Mouse (Mus musculus): ENCODE measurements at regions not wholly inside any gene's neighbourhood (a gene's known extent, or its start where the extent isn't known, plus 50 kb on each side); places are given as distances from the start of the nearest gene placed in this dataset.
A peak's percentile ranks its signal among the peaks of the same experiment; 100 is the strongest.

DNA sequence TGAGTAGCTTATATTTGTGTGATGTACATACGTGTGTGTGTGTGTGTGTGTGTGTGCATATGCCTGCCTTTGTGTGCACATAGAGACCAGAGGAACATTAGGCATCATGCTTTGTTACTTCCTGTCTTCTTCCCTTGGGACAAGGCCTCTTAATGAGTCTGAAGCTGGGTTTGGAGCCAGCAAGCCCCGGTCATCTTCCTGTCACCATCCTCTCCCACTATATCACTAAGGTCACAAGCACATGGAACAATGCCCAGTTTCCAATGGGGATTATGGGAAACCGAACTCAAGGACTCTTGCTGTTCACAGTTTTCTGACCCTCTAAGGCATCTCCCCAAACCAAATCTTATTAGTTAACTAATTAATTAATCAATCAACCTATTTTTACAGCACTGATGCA is 60.7 kb upstream of the Map4k3 start:
- DNase-seq = peak; percentile 34

DNA sequence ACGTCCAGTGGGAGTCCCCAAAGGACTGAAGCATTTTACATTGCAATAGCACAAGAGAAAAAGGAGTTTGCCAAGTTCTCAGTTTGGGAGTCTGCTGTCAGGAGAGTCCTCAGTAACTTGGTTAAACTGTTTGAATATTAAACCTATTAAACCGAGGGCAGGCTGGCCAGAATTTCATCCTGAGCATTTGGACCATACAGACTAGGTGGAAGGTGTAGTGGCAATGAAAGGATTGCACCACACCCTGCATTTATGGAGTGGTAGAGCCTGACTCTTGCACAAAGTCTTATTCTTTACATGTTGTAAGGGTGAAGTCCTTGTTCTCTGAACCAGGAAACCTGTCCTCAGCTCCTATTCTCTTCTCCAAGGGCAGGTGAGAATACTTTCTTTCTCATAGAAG is 58.6 kb upstream of the Map4k3 start:
- DNase-seq = peak; percentile 86

- peak; percentile 57 for DNase-seq
Observed at GRCm38 (mm10) chr17:80786061-80786851, 58.0 kb upstream of the Map4k3 start.

DNA sequence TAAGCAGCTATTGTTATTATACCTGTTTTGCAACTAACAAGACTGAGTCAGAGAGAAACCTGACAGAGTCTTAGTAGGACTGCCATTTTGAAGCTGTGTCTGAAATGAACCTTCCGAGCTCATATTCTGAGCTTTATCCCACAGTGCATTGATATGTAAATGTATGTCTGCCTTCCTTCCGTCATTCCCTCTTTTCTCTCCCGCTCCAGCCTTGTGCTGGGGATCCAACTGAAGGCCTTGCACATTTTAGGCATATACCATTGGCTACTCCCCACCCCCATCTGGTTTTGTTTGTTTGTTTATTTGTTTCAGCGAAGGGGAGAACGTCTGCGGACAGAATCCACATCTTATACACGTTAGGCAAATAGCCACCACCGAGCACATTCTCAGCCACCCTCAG is 57.2 kb upstream of the Map4k3 start:
- no peak for DNase-seq

GRCm38 (mm10) chr17:80785049-80785448 is 56.8 kb upstream of the Map4k3 start:
- peak; percentile 34 for DNase-seq

DNA sequence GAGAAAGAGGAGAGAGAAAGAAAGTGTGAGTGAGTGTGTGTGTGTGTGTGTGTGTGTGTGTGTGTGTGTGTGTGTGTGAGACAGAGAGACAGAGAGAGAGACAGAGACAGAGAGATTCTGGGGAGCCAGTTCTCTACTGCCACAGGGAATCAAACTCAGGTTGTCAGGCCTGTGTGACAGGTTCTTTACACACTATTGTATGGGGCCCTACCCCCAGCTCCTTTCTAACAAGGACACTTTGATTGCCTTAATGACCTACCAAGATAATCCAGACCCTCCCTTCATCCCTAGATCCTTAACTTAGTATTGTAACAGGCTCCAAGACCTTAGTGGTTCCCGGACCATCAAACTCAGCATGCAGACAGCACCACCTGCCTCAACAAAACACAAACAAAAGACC is 53.9 kb upstream of the Map4k3 start:
- no peak for DNase-seq

- DNase-seq = no peak
Observed at GRCm38 (mm10) chr17:80781621-80782020, 53.3 kb upstream of the Map4k3 start.

DNA sequence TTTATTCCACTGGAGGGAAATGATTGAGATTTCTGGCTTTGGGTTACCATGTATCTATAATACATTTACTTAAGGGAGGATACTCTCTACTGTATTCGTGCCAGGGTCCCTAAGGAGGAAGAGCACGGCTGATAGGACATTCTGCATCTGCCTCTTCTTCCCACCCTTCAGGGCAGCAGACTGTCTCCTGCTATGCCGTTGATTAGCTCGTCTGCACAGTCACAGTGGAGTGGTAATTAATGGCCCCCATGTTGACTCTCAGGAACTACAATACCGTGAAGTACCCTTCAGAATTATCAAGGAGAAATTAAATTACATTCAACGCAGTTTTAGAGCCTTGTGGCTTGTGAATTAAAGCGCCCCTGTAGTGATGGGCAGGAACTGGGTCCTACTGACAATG is 52.0 kb upstream of the Map4k3 start:
- DNase-seq = no peak

DNA sequence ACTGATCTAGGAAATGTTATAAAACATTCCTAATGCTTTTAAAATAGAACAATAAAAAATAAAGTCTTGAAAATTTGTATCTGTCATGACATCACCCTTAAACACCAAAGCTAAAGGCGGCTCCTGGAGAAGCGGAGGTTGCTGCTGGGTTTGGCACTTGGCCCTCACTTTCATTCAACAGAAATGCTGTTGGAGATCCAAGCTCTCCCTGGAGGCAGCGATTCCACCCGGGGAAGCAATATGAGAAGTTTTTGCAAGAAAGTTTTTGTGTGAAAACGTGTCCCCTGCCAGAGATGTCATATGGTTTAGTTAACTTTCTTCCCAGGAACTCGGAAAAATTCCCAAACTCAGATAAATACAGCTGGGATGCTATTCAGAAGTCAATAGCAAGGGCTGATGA is 51.5 kb upstream of the Map4k3 start:
- no peak for DNase-seq

All from kidney, adult 11 months (tissue).